Mouse (Mus musculus) MN1 (cell line): ENCODE measurements around the gene Atoh8.

Experiments
- DNase-seq: peaks from one replicate; pipeline ENCODE4 v3.0.0-alpha.2; 2016; ENCODE audit warnings: low spot score

The Atoh8 gene

GRCm38 (mm10) chr6:72235098-72235806 lies at the start of gene Atoh8:
Gene Atoh8, minus strand, starts transcription at chr6:72235577.
- DNase-seq: peak; percentile 43

- peak; percentile 18 for DNase-seq
Observed at GRCm38 (mm10) chr6:72283914-72284313, 48.5 kb upstream of the Atoh8 start.

- DNase-seq: peak; percentile 24
Observed at GRCm38 (mm10) chr6:72280410-72280998, 45.1 kb upstream of the Atoh8 start.

- DNase-seq: no peak
Observed at GRCm38 (mm10) chr6:72279505-72279904, 44.1 kb upstream of the Atoh8 start.

DNA sequence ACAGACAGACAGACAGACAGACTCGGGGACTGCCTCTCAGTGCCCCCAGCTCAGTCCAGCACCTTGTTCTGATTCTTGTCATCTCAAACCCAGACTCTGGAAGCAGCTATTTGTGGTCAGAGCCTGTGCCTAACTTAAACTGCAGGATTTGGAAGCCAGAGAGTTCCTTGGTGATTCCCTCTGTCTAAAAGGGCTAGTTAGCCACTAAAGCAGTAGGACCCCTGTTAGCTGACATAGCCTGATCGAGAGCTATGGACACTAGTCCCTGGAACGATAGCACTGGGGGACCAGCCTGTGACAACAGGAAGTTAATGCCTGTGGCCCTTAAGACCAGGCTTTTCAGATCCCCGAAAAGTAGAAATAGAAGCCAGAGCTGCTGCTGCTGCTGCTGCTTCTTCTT lies 43.5 kb upstream of the Atoh8 start:
- no peak for DNase-seq

DNA sequence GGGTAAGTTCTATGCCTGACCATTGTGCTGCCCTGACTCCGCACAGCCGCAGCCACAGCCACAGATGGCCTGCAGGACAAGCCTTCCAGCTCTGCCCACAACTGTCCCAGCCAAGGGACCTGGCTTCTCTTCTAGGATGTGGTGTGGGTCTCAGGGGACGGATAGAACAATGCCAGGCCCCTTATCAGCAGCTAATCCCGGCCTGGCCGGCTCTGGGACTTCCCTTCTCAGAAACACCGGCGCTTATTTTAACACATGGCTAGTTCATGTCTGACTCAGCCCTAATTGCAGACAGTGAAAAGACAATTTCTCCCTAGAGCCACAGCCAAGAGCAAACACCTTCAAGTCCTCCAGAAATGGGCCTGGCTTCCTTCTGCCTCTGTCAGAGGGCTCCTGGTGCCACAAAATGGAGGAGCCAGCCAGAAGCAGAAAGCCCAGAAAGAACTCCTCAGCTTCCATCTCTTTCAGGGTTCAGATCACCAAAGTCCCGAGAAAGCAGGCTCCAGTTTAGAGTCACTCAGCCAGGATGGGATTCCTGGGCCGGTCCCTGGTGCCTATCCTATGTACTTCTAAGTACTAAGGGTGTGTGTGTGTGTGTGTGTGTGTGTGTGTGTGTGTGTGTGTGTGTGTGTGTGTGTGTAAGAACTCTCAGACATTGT lies 42.3 kb upstream of the Atoh8 start:
- DNase-seq: peak; percentile 94

- no peak for DNase-seq
Observed at GRCm38 (mm10) chr6:72276972-72277441, 41.6 kb upstream of the Atoh8 start.

DNA sequence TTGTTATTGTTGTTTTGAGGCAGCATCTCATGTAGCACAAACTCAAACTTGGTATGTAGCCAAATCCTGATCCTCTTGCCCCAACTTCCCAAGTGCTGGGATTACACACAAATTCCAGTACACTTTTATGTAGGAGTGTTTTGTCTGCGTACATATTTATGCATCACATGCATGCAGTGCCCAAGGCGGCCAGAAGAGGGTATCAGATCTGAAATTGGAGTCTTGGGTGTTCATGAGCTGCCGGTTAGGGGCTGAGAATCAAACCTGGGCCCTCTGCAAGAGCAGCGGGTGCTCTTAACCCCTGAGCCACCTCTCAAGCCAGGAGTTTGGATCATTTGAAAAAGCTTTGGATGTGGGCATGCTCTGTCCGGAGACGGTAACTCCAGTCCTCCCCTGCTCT lies 40.8 kb upstream of the Atoh8 start:
- no peak for DNase-seq

DNA sequence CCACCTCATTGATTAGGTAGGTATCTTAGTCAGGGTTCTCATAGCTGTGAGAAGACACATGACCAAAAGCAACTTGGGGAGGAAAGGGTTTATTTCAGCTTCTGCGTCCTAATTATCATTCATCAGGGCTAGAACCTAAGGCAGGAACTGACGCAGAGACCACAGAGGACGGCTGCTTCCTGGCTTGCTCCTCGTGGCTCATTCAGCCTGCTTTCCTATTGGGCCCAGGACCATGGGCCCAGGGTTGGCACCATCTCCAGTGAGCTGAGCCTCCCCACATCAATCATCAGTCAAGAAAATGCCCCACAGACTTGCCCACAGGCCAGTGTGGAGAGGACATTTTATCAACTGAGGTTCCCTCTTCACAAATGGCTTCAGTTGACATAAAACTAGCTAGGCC lies 40.1 kb upstream of the Atoh8 start:
- no peak for DNase-seq

- no peak for DNase-seq
Observed at GRCm38 (mm10) chr6:72273153-72273552, 37.8 kb upstream of the Atoh8 start.

GRCm38 (mm10) chr6:72272161-72272696 lies 36.9 kb upstream of the Atoh8 start:
- no peak for DNase-seq

DNA sequence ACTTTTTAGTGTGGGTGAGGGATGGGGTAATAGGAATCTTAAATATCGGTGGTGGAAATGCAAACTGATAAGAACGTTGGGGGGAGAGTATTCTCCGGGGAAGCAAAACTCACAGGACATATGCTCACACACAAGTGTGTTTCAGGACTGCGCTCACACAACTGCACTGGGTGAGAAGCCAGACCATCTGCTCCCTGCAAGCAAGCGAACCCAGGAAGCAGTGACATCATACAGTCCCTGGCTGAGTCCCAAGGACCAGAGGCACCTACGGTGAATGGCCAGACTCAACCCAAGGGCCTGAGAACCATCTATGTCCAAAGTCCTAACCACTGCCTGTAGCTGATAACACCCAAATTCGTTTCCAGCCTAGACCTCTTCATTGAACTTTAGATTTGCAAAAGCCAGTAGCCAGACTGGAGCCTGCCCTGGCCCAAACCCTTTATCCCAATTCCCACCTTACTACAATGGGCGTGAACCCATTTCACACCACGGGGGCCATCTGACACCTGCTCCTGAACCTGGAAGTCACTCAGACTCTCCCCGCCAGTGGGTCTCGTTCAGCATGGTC lies 35.7 kb upstream of the Atoh8 start:
- DNase-seq: peak; percentile 38

GRCm38 (mm10) chr6:72270258-72270657 lies 34.9 kb upstream of the Atoh8 start:
- DNase-seq: no peak

DNA sequence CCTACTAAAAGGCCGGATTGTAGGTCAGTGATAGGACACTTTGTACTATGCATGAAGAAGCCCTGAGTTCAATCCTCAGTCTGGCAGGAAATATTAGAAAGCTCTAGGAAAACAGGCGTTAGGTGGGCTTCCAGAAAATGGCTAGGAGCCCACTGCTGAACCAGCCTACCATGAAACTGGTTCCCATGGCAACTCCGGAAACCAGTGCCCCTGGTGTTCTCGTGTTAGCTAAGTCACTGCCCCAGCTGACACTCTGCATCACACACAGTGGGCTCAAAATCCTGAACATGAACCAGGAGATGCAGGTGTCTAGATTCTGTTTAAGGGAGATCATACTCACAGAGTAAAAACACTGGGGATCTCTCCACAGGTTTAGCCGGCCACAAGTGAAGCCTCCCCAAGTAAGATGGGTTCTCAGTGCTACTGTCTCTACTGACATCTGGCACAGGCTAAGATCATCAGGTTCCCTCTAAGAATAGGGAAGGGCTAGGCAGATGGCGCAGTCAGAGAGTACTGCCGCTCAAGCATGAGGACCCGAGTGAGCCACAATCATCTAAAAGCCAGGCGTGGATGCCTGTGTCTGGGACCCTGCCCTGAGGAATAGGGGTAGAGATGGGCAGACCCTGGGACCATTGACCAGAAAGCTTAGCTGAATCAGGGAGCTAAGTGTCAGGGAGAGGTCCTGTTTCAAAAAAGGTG lies 32.9 kb upstream of the Atoh8 start:
- DNase-seq: no peak

- no peak for DNase-seq
Observed at GRCm38 (mm10) chr6:72265664-72266063, 30.3 kb upstream of the Atoh8 start.

GRCm38 (mm10) chr6:72263679-72264265 lies 28.4 kb upstream of the Atoh8 start:
- no peak for DNase-seq

- no peak for DNase-seq
Observed at GRCm38 (mm10) chr6:72261683-72262320, 26.4 kb upstream of the Atoh8 start.

GRCm38 (mm10) chr6:72260981-72261682 lies 25.8 kb upstream of the Atoh8 start:
- peak; percentile 89 for DNase-seq

- DNase-seq: no peak
Observed at GRCm38 (mm10) chr6:72259474-72259873, 24.1 kb upstream of the Atoh8 start.

DNA sequence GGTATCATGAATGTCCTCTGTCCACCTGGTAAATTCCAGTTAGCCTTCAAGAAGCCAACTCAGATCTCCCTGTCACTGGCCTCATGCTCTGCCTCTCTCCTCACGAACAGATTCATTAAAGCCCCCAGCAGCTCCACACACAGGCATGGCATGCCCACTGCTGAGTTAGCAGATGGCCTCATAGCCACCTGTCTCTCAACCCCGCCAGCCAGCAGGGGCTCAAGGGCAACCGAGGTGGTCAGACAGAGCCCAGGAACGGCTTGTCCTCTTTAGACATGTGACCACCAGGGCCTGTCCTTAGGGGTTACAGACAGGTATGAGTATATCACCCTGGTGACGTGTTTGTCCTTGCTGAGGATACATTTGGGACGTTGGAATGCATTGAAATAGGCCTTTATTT lies 19.9 kb upstream of the Atoh8 start:
- DNase-seq: no peak
